Mouse (Mus musculus): ENCODE data around the gene Usp16.

Usp16 gene

GRCm38 (mm10) chr16:87454419-87455179 is at the start of gene Usp16:
TSS of gene Usp16 (plus strand) at chr16:87454703.
- peak; percentile 86 to 90 for DNase-seq (ENCODE audit: low read depth in 2 of 2, low spot score in 2 of 2)

- DNase-seq (ENCODE audit: low read depth in 2 of 2, low spot score in 2 of 2) = no peak
These were observed 49.5 kb upstream of the Usp16 start for GRCm38 (mm10) chr16:87405001-87405400.

DNA sequence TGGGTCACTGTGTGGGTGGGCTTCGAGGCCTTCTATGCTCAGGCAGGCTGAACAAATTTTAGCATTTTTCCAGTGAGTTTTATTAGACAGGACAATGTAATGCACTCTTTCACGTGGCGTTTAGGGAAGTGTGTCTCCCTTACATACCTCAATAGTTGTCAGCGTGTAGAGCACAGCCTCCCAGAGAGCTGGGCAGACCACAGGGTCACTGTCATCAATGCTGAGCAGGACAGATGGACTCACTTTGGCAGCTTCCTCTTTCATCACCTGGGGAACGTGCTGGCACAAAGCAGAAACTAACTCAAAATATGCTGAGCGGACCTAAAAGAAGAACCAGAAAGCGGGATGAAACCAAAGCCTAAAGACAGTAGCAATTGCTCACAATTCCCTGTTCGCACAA is 33.8 kb upstream of the Usp16 start:
- no peak for DNase-seq (ENCODE audit: low read depth in 2 of 2, low spot score in 2 of 2)

DNA sequence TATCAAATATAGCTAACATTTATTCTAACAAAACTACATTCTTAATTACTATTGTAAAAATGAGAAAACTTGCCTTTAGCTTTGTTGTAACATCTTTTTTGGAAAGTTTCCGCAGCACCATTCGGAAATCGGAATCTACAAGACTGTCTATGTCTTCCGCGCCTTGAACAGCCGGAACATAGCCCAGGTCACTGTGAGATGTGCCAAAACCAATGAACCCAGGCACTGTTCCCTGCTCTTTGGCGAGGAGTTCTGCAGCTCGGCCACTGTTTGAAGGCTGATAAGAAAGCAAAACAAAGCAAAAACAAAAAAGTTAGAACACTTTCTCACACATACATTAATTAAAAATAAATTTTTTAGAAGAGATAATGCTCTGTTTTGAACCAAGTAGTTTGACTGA is 27.0 kb upstream of the Usp16 start:
- no peak for DNase-seq (ENCODE audit: low read depth in 2 of 2, low spot score in 2 of 2)

GRCm38 (mm10) chr16:87432033-87432814 is 22.3 kb upstream of the Usp16 start, which contains the start of gene Ltn1:
TSS of gene Ltn1 (minus strand) at chr16:87432612.
- DNase-seq (ENCODE audit: low read depth in 2 of 2, low spot score in 2 of 2) = peak; percentile 95 to 96

DNA sequence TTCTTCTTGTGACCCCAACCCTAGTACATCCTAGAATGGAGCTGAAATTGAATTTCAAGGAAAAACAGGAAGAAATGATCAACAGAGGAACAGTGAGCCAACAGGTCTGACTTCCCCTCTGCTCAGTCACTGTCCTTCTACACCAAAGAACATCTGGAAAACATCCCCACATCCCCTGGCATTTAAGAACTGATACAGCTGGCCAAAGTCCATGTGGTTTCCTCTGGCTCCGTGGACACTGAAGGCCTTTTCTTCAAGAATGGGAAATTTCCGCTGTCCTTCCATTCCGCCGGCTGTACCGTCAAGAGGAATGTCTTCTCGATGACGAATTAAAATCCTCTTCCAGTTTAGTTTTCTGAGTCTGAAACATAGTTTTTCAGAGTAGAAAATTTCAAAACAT is 20.2 kb upstream of the Usp16 start:
- DNase-seq (ENCODE audit: low read depth in 2 of 2, low spot score in 2 of 2) = no peak

GRCm38 (mm10) chr16:87434946-87435345 is 19.6 kb upstream of the Usp16 start:
- DNase-seq (ENCODE audit: low read depth in 2 of 2, low spot score in 2 of 2) = no peak

GRCm38 (mm10) chr16:87435411-87436205 is 18.9 kb upstream of the Usp16 start:
- no peak for DNase-seq (ENCODE audit: low read depth in 2 of 2, low spot score in 2 of 2)

DNA sequence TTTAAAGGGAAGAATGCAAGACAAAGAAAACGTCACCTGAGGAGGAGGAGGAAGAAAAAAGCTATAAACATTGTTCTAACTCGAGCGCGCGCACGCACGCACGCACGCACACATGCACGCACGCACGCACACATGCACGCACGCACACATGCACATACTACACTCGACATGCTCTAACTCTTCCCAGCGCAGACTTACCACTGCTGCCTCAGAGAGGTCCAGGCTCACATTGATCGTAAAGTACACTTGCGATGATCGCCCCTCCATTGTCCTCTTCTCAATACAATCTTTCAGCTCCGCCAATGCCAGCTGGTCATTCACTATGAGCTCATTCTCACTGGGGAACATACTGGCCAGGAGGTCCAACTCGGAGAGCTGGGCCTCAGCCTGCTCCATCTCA is 17.4 kb upstream of the Usp16 start:
- no peak for DNase-seq (ENCODE audit: low read depth in 2 of 2, low spot score in 2 of 2)

DNA sequence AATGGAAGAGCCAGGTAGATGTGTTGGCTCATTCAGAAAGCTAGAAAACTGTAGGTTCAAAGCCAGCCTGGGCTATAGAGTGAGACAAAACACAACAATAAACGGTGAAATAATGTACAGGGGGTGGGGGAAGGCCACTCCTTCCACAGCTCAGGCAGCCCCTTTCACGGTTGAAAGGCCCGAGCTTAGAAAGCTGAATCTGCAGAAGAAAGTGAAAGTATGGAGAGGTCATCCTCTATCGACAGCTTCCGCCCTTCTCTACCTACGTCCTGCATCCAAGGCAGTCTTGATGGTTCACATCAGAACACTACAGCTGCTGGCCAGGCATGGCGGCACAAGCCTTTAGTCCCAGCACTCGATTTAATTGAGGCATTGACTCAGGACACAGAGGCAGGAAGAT is 15.8 kb upstream of the Usp16 start:
- no peak for DNase-seq (ENCODE audit: low read depth in 2 of 2, low spot score in 2 of 2)

DNA sequence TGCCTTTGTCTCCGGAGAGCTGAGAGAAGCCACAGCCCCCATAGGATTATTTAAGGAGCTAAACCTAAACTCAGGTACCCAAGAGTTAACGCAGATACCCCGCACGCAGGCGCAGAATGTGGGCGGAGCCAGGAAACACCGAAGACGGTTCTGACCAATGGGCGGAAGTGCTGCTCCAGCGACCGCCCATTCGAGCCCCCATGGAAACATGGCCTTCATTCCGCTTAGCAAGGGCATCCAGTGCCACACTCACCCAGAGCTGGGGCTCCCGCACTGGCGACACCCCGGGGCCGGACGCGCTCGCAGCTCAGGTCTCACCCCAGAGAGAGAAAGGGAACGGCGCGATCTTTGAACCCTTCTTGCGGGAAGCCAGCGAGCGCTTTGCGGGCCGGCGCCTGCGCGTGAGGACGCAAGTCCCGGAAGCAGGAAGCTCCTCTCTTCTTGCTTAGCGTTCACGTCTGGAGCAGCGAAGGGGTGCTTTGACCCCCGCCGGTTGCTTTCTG is 14.3 kb upstream of the Usp16 start, which contains the start of gene Rwdd2b:
Gene Rwdd2b, minus strand, starts transcription at position 390 of the 503 bp plus-strand sequence.
- peak; percentile 88 to 90 for DNase-seq (ENCODE audit: low read depth in 2 of 2, low spot score in 2 of 2)

- peak in 1 of 2 experiments; percentile 11 for DNase-seq (ENCODE audit: low read depth in 2 of 2, low spot score in 2 of 2)
These were observed 13.4 kb upstream of the Usp16 start for GRCm38 (mm10) chr16:87441089-87441488.

DNA sequence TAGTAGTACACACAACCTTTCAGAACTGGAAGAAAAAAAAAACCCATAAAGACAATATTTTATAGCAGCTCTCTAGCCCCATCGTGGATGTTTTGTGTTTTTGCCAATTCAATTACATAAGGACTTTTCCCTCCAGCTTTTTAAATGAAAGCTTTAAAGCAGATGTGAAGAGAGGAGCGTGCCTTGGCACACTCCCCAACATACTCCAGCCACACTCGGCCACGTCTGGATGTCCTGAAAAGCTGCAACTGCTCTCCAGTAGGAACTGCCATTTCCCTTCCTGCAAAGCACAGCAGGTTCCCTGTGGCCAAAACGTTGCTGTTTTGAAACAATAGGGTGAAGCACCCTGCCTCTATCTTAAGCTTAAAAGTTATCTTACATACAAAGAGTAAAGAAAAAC is 12.2 kb upstream of the Usp16 start:
- DNase-seq (ENCODE audit: low read depth in 2 of 2, low spot score in 2 of 2) = no peak

DNA sequence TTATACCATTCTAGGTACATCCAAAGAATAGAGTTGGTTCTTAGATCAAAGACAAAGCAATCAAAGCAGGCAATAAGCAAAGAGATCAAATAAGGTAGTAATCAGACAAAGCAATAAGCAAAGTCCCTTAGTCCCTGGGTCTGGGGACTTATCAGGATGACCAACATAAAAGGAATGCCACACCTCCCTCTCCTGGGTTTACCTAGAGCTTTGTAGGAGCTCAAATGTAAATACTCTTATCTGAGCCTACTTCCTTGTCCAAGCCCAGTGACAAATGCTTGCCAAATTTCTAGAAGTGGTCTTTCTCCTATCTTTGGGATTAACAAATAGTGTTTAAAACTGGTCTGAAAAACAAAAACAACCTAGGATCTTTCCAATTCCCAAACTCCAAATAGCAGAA is 11.3 kb upstream of the Usp16 start:
- DNase-seq (ENCODE audit: low read depth in 2 of 2, low spot score in 2 of 2) = no peak

DNA sequence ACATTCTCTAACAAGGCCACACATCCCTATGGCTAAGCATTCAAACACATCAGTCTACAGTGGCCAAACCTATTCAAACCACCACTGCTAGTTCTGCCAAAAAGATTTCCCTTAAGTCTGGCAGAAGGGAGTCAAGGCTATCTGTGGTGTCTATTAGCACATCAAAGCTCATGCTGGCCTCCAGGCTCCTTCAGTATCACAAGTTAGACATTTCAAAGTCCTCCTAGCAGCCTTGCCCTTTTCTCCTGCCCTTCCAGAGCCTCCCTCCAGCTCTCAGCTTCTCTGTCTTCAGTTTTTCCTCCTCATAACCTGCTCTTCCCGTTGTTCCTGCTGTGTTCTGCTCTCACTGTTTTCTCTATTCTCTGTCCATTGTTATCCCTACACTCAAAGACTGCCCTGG is 10.4 kb upstream of the Usp16 start:
- no peak for DNase-seq (ENCODE audit: low read depth in 2 of 2, low spot score in 2 of 2)

DNA sequence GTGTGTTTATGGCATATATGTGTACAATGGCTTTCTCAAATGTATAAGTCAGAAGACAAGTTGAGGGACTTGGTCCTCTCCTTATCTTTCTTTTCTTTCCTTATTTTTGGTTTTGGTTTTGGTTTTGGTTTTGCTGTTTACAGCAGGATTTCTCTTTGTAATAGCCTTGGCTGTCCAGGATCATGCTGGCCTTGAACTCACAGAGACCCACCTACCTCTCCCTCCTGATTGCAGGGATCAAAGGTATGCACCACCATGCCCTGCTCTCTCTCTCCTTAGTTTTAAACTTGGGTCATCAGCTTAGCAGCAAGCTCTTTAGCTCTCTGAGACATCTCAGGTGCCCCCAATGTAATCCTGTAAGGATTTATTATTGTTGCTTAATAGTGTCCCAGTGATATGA is 9.4 kb upstream of the Usp16 start:
- no peak for DNase-seq (ENCODE audit: low read depth in 2 of 2, low spot score in 2 of 2)

GRCm38 (mm10) chr16:87445528-87445927 is 9.0 kb upstream of the Usp16 start:
- DNase-seq (ENCODE audit: low read depth in 2 of 2, low spot score in 2 of 2) = no peak

GRCm38 (mm10) chr16:87453226-87453625 is 1.3 kb upstream of the Usp16 start:
- no peak for DNase-seq (ENCODE audit: low read depth in 2 of 2, low spot score in 2 of 2)

DNA sequence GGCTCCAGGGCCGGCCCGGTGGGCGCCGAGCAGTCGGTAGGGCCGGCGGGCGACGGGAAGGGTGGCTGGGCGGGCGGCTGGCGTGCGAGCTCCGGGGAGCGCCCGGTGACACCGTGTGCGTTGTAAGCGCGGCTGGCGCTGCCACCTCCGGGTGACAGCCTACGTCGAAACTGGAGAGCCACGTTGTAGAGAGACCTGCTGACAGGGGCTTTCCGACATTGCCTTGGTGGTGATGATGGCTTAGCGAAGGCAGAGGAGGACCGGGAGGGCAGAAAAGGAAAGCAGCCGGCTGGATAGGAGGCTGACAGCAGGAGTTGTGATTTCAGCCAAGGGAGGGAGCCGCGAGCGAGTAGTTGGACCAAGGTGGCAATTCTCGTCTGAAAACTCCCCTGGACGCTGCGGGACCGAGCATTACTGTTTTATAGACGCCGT is 693 bp downstream of the Usp16 start:
- DNase-seq (ENCODE audit: low read depth in 2 of 2, low spot score in 2 of 2) = peak in 1 of 2 experiments; percentile 40

DNA sequence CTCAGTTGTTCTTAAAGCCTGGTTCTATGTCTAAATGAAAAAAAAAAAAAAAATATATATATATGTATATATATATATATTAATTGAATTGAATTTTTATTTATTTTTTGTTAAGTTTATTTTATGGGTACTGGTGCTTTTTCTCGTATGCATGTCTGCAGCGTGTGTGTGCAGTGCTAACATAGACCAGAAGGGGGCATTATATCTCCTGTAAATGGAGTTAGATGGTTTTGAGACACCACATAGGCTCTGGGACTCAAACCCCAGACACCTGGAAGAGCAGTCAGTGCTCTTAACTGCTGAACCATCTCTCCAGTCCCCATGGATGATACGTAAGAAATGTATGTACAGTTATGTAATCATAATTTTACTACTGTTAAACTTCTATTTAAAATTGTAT is 4.2 kb downstream of the Usp16 start:
- DNase-seq (ENCODE audit: low read depth in 2 of 2, low spot score in 2 of 2) = no peak

DNA sequence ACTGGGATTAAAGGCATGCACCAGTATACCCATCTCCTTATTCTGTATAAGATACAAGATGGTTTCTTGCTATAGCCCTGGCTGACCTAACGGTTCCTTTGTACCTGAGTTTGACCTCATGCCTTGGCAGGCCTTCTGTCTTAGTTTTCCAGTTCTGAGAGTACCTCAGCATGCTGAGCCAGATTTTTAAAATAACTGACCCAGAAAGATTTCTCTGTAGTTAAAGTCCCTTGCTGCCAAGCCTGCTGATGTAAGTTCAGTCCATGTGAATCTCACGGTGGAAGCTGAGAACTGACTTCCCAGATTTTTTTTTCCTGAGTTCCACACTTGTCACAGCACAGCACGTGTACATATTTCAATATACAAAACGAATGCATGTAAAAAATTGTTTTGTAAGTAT is 16.1 kb downstream of the Usp16 start:
- no peak for DNase-seq (ENCODE audit: low read depth in 2 of 2, low spot score in 2 of 2)
